In the genomic region with DNA sequence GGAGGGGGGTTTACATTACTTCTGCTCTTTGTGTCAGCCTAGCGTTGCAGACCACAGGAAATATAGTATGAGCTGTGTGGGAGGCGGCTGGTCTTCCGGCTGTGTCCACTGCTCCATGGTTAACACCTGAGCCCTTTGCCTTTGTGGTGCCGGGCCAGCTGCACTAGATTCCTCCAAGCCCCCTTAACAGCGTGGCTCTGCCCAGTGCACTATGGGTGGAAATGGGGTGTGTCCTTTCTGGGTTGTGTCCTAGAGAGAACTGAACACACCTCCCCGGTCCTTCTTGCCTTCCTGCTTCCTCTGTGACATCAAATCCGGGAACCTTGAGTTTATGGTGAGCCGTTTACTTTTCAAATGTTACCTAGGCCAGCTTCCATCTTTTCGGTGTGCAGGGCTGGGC, we compare ENCODE assay signal across 26 mouse cellular contexts. TPM values are rescaled to one million over a fixed set of nuclear protein-coding genes. Genes with fewer than 3 reads are reported as not detected.
DNase-seq lines count a peak whose midpoint lies in the region; ATAC-seq lines count a peak whose summit lies in the region.
"Had no signal": no experiment of that assay in that cellular context is flagged by ENCODE, and none has a peak within 500 bp of the region (broad histone marks: within the 10 kb centered on the region; RNA-seq: fewer than 3 reads in every experiment).

No protein-coding gene starts in this region.

- 0 out of 2 replicates have a peak, but pooled peaks have one; percentile 27 for ATAC-seq in forebrain, embryonic 15.5 days (replicated peaks)
- ATAC-seq in forebrain, embryonic 11.5 days (replicated peaks; ENCODE audit: low FRiP score): no peak
- peak; percentile 41; the same call in 1 of the 2 replicates for ATAC-seq in hindbrain, embryonic 14.5 days (ENCODE audit: low FRiP score)
- ATAC-seq in hindbrain, embryonic 12.5 days (ENCODE audit: low FRiP score): no peak
- ATAC-seq in midbrain, embryonic 16.5 days: peak; percentile 42; the same call in 1 of the 2 replicates
- ATAC-seq in midbrain, embryonic 11.5 days (ENCODE audit: low FRiP score): no peak
- ATAC-seq: activated CD4-positive, CD25-positive, alpha-beta regulatory T cell, adult 4 months; intestine, postnatal 0 days; lung, postnatal 0 days had no signal

- no peaks in the 10 kb centered on the region for H3K4me1 ChIP-seq in forebrain, embryonic 15.5 days
- H3K4me1 ChIP-seq in forebrain, embryonic 11.5 days (replicated peaks; ENCODE audit: control insufficient read depth, insufficient read depth, low read length): no peaks in the 10 kb centered on the region
- no peaks in the 10 kb centered on the region for H3K4me1 ChIP-seq in hindbrain, embryonic 14.5 days (replicated peaks; ENCODE audit: control insufficient read depth, insufficient read depth, low read length)
- 0 out of 2 replicates have a peak, but pooled peaks cover 2% of the 10 kb centered on the region for H3K4me1 ChIP-seq in hindbrain, embryonic 12.5 days
- H3K4me1 ChIP-seq in midbrain, embryonic 16.5 days (ENCODE audit: control insufficient read depth, insufficient read depth, low read length): no peaks in the 10 kb centered on the region
- H3K4me1 ChIP-seq in midbrain, embryonic 11.5 days (ENCODE audit: control insufficient read depth, insufficient read depth, low read length): no peaks in the 10 kb centered on the region
- H3K4me1 ChIP-seq: heart, embryonic 10.5 days; liver, embryonic 13.5 days had no signal

- DNase-seq in forebrain, embryonic 11.5 days (ENCODE audit: low spot score): no peak
- no peak for DNase-seq in hindbrain, embryonic 14.5 days (ENCODE audit: low spot score)
- DNase-seq in midbrain, embryonic 11.5 days (ENCODE audit: low spot score, missing footprints): no peak
- DNase-seq in adrenal gland, postnatal 36 days: no peak
- DNase-seq: adrenal gland, adult 2 months; gastrocnemius, postnatal 10 days; kidney, adult 9 months; kidney, postnatal 14 days; liver, embryonic 13.5 days; lung, adult 18-20 months; right cerebral cortex, adult 18-20 months; spleen, adult 18-20 months; thymus, postnatal 14 days had no signal

- H3K9ac ChIP-seq in forebrain, embryonic 15.5 days (replicated peaks): no peak overlapping the region
- no peak overlapping the region for H3K9ac ChIP-seq in forebrain, embryonic 11.5 days (ENCODE audit: low read length)
- no peak overlapping the region for H3K9ac ChIP-seq in hindbrain, embryonic 14.5 days
- H3K9ac ChIP-seq in hindbrain, embryonic 12.5 days: no peak overlapping the region
- no peak overlapping the region for H3K9ac ChIP-seq in midbrain, embryonic 16.5 days (ENCODE audit: low read depth, low read length)
- no peak overlapping the region for H3K9ac ChIP-seq in midbrain, embryonic 11.5 days (ENCODE audit: low read length)
- H3K9ac ChIP-seq: heart, embryonic 15.5 days; limb, embryonic 15.5 days; liver, embryonic 13.5 days had no signal

- H3K27ac ChIP-seq in forebrain, embryonic 15.5 days (replicated peaks): 0 out of 2 replicates have a peak overlapping the region, but pooled peaks have one; percentile 1
- H3K27ac ChIP-seq in forebrain, embryonic 11.5 days (ENCODE audit: low read depth, low read length): no peak overlapping the region
- H3K27ac ChIP-seq in hindbrain, embryonic 14.5 days: 0 out of 2 replicates have a peak overlapping the region, but pooled peaks have one; percentile 21
- H3K27ac ChIP-seq in hindbrain, embryonic 12.5 days: no peak overlapping the region
- H3K27ac ChIP-seq in midbrain, embryonic 16.5 days (ENCODE audit: low read length): no peak overlapping the region
- no peak overlapping the region for H3K27ac ChIP-seq in midbrain, embryonic 11.5 days (ENCODE audit: low read depth, low read length)
- H3K27ac ChIP-seq: heart, embryonic 10.5 days; heart, embryonic 15.5 days; limb, embryonic 15.5 days; liver, embryonic 13.5 days; macrophage had no signal

- no peaks in the 10 kb centered on the region for H3K27me3 ChIP-seq in forebrain, embryonic 15.5 days
- no peaks in the 10 kb centered on the region for H3K27me3 ChIP-seq in forebrain, embryonic 11.5 days (ENCODE audit: control insufficient read depth, insufficient read depth, low read length)
- H3K27me3 ChIP-seq in hindbrain, embryonic 14.5 days (ENCODE audit: control insufficient read depth, insufficient read depth, low read length): no peaks in the 10 kb centered on the region
- no peaks in the 10 kb centered on the region for H3K27me3 ChIP-seq in hindbrain, embryonic 12.5 days
- no peaks in the 10 kb centered on the region for H3K27me3 ChIP-seq in midbrain, embryonic 16.5 days (ENCODE audit: control insufficient read depth, insufficient read depth, low read depth, low read length)
- no peaks in the 10 kb centered on the region for H3K27me3 ChIP-seq in midbrain, embryonic 11.5 days (ENCODE audit: control insufficient read depth, insufficient read depth, low read length)
- H3K27me3 ChIP-seq: CH12.LX; heart, embryonic 15.5 days; limb, embryonic 15.5 days; liver, embryonic 13.5 days had no signal

- H3K4me3 ChIP-seq in forebrain, embryonic 15.5 days: no peak overlapping the region
- H3K4me3 ChIP-seq in forebrain, embryonic 11.5 days (ENCODE audit: low read depth, low read length): no peak overlapping the region
- H3K4me3 ChIP-seq in hindbrain, embryonic 14.5 days (replicated peaks; ENCODE audit: low read length): no peak overlapping the region
- H3K4me3 ChIP-seq in hindbrain, embryonic 12.5 days: no peak overlapping the region
- no peak overlapping the region for H3K4me3 ChIP-seq in midbrain, embryonic 16.5 days (ENCODE audit: low read depth, low read length)
- H3K4me3 ChIP-seq in midbrain, embryonic 11.5 days (ENCODE audit: low read depth, low read length): no peak overlapping the region
- H3K4me3 ChIP-seq: erythroblast, embryonic 14.5 days; heart, embryonic 10.5 days; heart, embryonic 15.5 days; limb, embryonic 15.5 days; liver, embryonic 13.5 days; myocyte had no signal

- WGBS in forebrain, embryonic 15.5 days: 83% methylated on average over 9 of the region's 9 CpGs
- 94% methylated on average over 9 of the region's 9 CpGs for WGBS in forebrain, embryonic 11.5 days
- 84% methylated on average over 9 of the region's 9 CpGs for WGBS in hindbrain, embryonic 14.5 days
- WGBS in hindbrain, embryonic 12.5 days: 94% methylated on average over 9 of the region's 9 CpGs
- 93% methylated on average over 9 of the region's 9 CpGs for WGBS in midbrain, embryonic 16.5 days
- WGBS in midbrain, embryonic 11.5 days: 93% methylated on average over 9 of the region's 9 CpGs

- H3K4me2 ChIP-seq in forebrain, embryonic 15.5 days (replicated peaks): no peak overlapping the region
- no peak overlapping the region for H3K4me2 ChIP-seq in forebrain, embryonic 11.5 days (ENCODE audit: low read depth, low read length, severe bottlenecking)
- H3K4me2 ChIP-seq in hindbrain, embryonic 14.5 days (replicated peaks): no peak overlapping the region
- H3K4me2 ChIP-seq in hindbrain, embryonic 12.5 days (replicated peaks): no peak overlapping the region
- H3K4me2 ChIP-seq in midbrain, embryonic 16.5 days (ENCODE audit: low read length): no peak overlapping the region
- H3K4me2 ChIP-seq in midbrain, embryonic 11.5 days: no peak overlapping the region
- H3K4me2 ChIP-seq: heart, embryonic 15.5 days; limb, embryonic 15.5 days; liver, embryonic 13.5 days had no signal

- H3K9me3 ChIP-seq in forebrain, embryonic 15.5 days: no peaks in the 10 kb centered on the region
- H3K9me3 ChIP-seq in forebrain, embryonic 11.5 days (ENCODE audit: control insufficient read depth, low read length): no peaks in the 10 kb centered on the region
- no peaks in the 10 kb centered on the region for H3K9me3 ChIP-seq in hindbrain, embryonic 14.5 days (ENCODE audit: control insufficient read depth, low read length)
- H3K9me3 ChIP-seq in hindbrain, embryonic 12.5 days (replicated peaks): no peaks in the 10 kb centered on the region
- H3K9me3 ChIP-seq in midbrain, embryonic 16.5 days (replicated peaks; ENCODE audit: control insufficient read depth, low read length, poor library complexity, severe bottlenecking): no peaks in the 10 kb centered on the region
- H3K9me3 ChIP-seq in midbrain, embryonic 11.5 days (ENCODE audit: control insufficient read depth, low read length): no peaks in the 10 kb centered on the region
- H3K9me3 ChIP-seq: heart, embryonic 10.5 days; heart, embryonic 15.5 days; limb, embryonic 15.5 days; liver, embryonic 13.5 days had no signal

- no peaks in the 10 kb centered on the region for H3K36me3 ChIP-seq in forebrain, embryonic 15.5 days
- no peaks in the 10 kb centered on the region for H3K36me3 ChIP-seq in forebrain, embryonic 11.5 days (ENCODE audit: control insufficient read depth, insufficient read depth, low read length)
- H3K36me3 ChIP-seq in hindbrain, embryonic 14.5 days (replicated peaks; ENCODE audit: control insufficient read depth, insufficient read depth): no peaks in the 10 kb centered on the region
- no peaks in the 10 kb centered on the region for H3K36me3 ChIP-seq in hindbrain, embryonic 12.5 days
- no peaks in the 10 kb centered on the region for H3K36me3 ChIP-seq in midbrain, embryonic 16.5 days (ENCODE audit: control insufficient read depth, insufficient read depth, low read length)
- H3K36me3 ChIP-seq in midbrain, embryonic 11.5 days (ENCODE audit: control insufficient read depth, insufficient read depth, low read length): no peaks in the 10 kb centered on the region
- H3K36me3 ChIP-seq: heart, embryonic 10.5 days; heart, embryonic 15.5 days; limb, embryonic 15.5 days; liver, embryonic 13.5 days had no signal

RNA-seq across cellular contexts. Expression of gene Nampt, which starts 58.2 kb away (rescaled TPM):
- polyA plus RNA-seq in forebrain, embryonic 15.5 days (2015; fragmentation: Nextera tagmentation; extraction: Ambion mirVana): 34.1 and 37.6 TPM in 2 replicates
- polyA plus RNA-seq in forebrain, embryonic 11.5 days (2014; fragmentation: Nextera tagmentation; extraction: Ambion mirVana): 38.4 and 38.8 TPM in 2 replicates
- 39.3 and 42.7 TPM in 2 replicates for polyA plus RNA-seq in hindbrain, embryonic 14.5 days (2014; fragmentation: Nextera tagmentation; extraction: Ambion mirVana)
- polyA plus RNA-seq in hindbrain, embryonic 12.5 days (2016; fragmentation: Nextera tagmentation; extraction: Ambion mirVana): 27.1 and 28.7 TPM in 2 replicates
- polyA plus RNA-seq in midbrain, embryonic 16.5 days (2015; fragmentation: Nextera tagmentation; extraction: Ambion mirVana): 35.7 and 37.0 TPM in 2 replicates
- polyA plus RNA-seq in midbrain, embryonic 11.5 days (2014; fragmentation: Nextera tagmentation; extraction: Ambion mirVana): 43.4 and 44.3 TPM in 2 replicates
- 100 to 1,000 TPM in 1 of 2 experiments, 10 to 100 TPM in 1; 73.7 to 121 TPM for total RNA-seq in adrenal gland, postnatal 36 days (2021)

Comparison
In these comparisons a context has a peak if more than half of its experiments do, and no peak if none do; other contexts are left out.
1. ATAC-seq: peak in forebrain, embryonic 15.5 days (single experiment), hindbrain, embryonic 14.5 days (single experiment) and midbrain, embryonic 16.5 days (single experiment); none in forebrain, embryonic 11.5 days (single experiment), hindbrain, embryonic 12.5 days (single experiment) and midbrain, embryonic 11.5 days (single experiment).
2. H3K27ac ChIP-seq: peak in forebrain, embryonic 15.5 days (single experiment) and hindbrain, embryonic 14.5 days (single experiment); none in forebrain, embryonic 11.5 days (single experiment), hindbrain, embryonic 12.5 days (single experiment), midbrain, embryonic 16.5 days (single experiment) and midbrain, embryonic 11.5 days (single experiment).